In the genomic region with DNA sequence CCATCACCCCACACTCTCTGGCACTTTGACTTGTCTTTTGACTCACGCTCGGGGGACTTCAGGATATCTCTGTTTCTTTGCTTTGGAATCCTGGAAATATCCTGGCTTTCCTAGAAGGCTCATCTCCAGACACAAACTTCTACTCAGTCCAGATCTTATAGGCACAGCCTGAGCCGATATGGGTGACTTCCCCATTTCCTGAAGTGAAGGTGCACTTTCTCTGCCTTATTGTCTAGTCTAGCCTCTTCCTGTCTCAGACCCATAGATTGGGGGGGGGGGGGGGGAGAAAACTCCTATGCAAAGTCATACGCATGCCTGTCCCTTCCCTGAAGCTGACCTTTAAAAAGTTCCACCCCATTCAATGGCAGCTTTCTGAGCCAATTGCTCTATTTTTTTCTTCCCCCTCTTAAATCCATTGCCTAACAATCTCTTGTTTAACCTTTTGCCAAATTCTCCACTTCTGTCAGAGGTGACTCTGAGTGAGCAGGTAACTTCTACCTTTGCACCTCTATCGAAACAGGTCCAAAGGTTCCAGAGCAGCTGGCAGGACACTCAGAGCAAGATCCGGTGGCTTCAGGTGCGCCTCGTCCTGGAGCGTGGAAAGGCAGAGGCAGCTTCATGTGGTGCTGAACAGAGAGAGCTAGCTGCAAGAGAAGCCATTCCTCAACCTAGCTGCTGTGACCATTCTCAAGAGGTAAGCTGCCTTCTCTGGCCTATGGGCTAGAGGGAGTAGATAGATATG, we compare ENCODE assay signal across 8 mouse cellular contexts. TPM values are rescaled to one million over a fixed set of nuclear protein-coding genes. Genes with fewer than 3 reads are reported as not detected.
DNase-seq lines count a peak whose midpoint lies in the region; ATAC-seq lines count a peak whose summit lies in the region.

A gene (plus strand): TSS at position 556 of the 742 bp plus-strand sequence.

- no peak for ATAC-seq in midbrain, embryonic 13.5 days
- no peak for ATAC-seq in embryonic facial prominence, embryonic 14.5 days (ENCODE audit: low read depth)
- ATAC-seq in hindbrain, embryonic 13.5 days (ENCODE audit: low FRiP score), result no peak
- ATAC-seq in limb, embryonic 12.5 days (ENCODE audit: insufficient number of reproducible peaks, insufficient read depth, low FRiP score, low TSS enrichment, low read depth), result no peak
- no peak for ATAC-seq in stomach, embryonic 14.5 days (ENCODE audit: insufficient number of reproducible peaks, insufficient read depth, low FRiP score, low read depth)

- 95% methylated on average over 9 of the region's 9 CpGs for WGBS in midbrain, embryonic 10.5 days
- 96% methylated on average over 9 of the region's 9 CpGs for WGBS in midbrain, embryonic 13.5 days
- 90% methylated on average over 9 of the region's 9 CpGs for WGBS in embryonic facial prominence, embryonic 14.5 days
- WGBS in hindbrain, embryonic 13.5 days, result 97% methylated on average over 9 of the region's 9 CpGs
- 94% methylated on average over 9 of the region's 9 CpGs for WGBS in limb, embryonic 12.5 days
- 94% methylated on average over 9 of the region's 9 CpGs for WGBS in stomach, embryonic 14.5 days

- DNase-seq in midbrain, embryonic 10.5 days (ENCODE audit: low spot score), result no peak
- no peak for DNase-seq in embryonic facial prominence, embryonic 14.5 days (ENCODE audit: low spot score)
- no peak for DNase-seq in thymus, postnatal 4 days
- no peak for DNase-seq in thymus, postnatal 36 days

- H3K9ac ChIP-seq in midbrain, embryonic 13.5 days (replicated peaks), result no peak within 1 kb of the TSS
- H3K9ac ChIP-seq in embryonic facial prominence, embryonic 14.5 days (ENCODE audit: low read depth, low read length), result no peak within 1 kb of the TSS
- no peak within 1 kb of the TSS for H3K9ac ChIP-seq in hindbrain, embryonic 13.5 days
- no peak within 1 kb of the TSS for H3K9ac ChIP-seq in limb, embryonic 12.5 days (replicated peaks)
- H3K9ac ChIP-seq in stomach, embryonic 14.5 days (replicated peaks; ENCODE audit: low read depth, low read length), result no peak within 1 kb of the TSS

- no peak within 1 kb of the TSS for H3K4me2 ChIP-seq in midbrain, embryonic 13.5 days (replicated peaks)
- no peak within 1 kb of the TSS for H3K4me2 ChIP-seq in embryonic facial prominence, embryonic 14.5 days (ENCODE audit: low read depth, low read length)
- no peak within 1 kb of the TSS for H3K4me2 ChIP-seq in hindbrain, embryonic 13.5 days
- no peak within 1 kb of the TSS for H3K4me2 ChIP-seq in limb, embryonic 12.5 days
- H3K4me2 ChIP-seq in stomach, embryonic 14.5 days (replicated peaks; ENCODE audit: low read depth, low read length), result no peak within 1 kb of the TSS

- no peaks in the 10 kb centered on the region for H3K36me3 ChIP-seq in midbrain, embryonic 10.5 days
- H3K36me3 ChIP-seq in midbrain, embryonic 13.5 days, result no peaks in the 10 kb centered on the region
- H3K36me3 ChIP-seq in embryonic facial prominence, embryonic 14.5 days (ENCODE audit: control insufficient read depth, insufficient read depth, low read length), result no peaks in the 10 kb centered on the region
- no peaks in the 10 kb centered on the region for H3K36me3 ChIP-seq in hindbrain, embryonic 13.5 days
- H3K36me3 ChIP-seq in limb, embryonic 12.5 days, result no peaks in the 10 kb centered on the region
- no peaks in the 10 kb centered on the region for H3K36me3 ChIP-seq in stomach, embryonic 14.5 days (ENCODE audit: control insufficient read depth, insufficient read depth, low read length)

- no peak within 1 kb of the TSS for H3K27ac ChIP-seq in midbrain, embryonic 10.5 days (replicated peaks)
- H3K27ac ChIP-seq in midbrain, embryonic 13.5 days, result no peak within 1 kb of the TSS
- no peak within 1 kb of the TSS for H3K27ac ChIP-seq in embryonic facial prominence, embryonic 14.5 days (replicated peaks; ENCODE audit: low read depth, low read length)
- no peak within 1 kb of the TSS for H3K27ac ChIP-seq in hindbrain, embryonic 13.5 days
- no peak within 1 kb of the TSS for H3K27ac ChIP-seq in limb, embryonic 12.5 days
- no peak within 1 kb of the TSS for H3K27ac ChIP-seq in stomach, embryonic 14.5 days (ENCODE audit: low read length)

- no peaks in the 10 kb centered on the region; the same call in 1 of the 2 replicates for H3K27me3 ChIP-seq in midbrain, embryonic 10.5 days (ENCODE audit: low read depth, poor library complexity, severe bottlenecking)
- no peaks in the 10 kb centered on the region for H3K27me3 ChIP-seq in midbrain, embryonic 13.5 days
- H3K27me3 ChIP-seq in embryonic facial prominence, embryonic 14.5 days (replicated peaks; ENCODE audit: control insufficient read depth, insufficient read depth, low read length), result no peaks in the 10 kb centered on the region
- no peaks in the 10 kb centered on the region for H3K27me3 ChIP-seq in hindbrain, embryonic 13.5 days
- no peaks in the 10 kb centered on the region for H3K27me3 ChIP-seq in limb, embryonic 12.5 days
- no peaks in the 10 kb centered on the region for H3K27me3 ChIP-seq in stomach, embryonic 14.5 days (ENCODE audit: control insufficient read depth, insufficient read depth, low read length)

- no peak within 1 kb of the TSS for H3K4me3 ChIP-seq in midbrain, embryonic 10.5 days
- H3K4me3 ChIP-seq in midbrain, embryonic 13.5 days (replicated peaks), result no peak within 1 kb of the TSS
- no peak within 1 kb of the TSS for H3K4me3 ChIP-seq in embryonic facial prominence, embryonic 14.5 days (ENCODE audit: low read depth, low read length)
- H3K4me3 ChIP-seq in hindbrain, embryonic 13.5 days, result no peak within 1 kb of the TSS
- H3K4me3 ChIP-seq in limb, embryonic 12.5 days (replicated peaks), result no peak within 1 kb of the TSS
- H3K4me3 ChIP-seq in stomach, embryonic 14.5 days (ENCODE audit: low read depth, low read length), result no peak within 1 kb of the TSS

- H3K9me3 ChIP-seq in midbrain, embryonic 10.5 days (replicated peaks), result no peaks in the 10 kb centered on the region
- H3K9me3 ChIP-seq in midbrain, embryonic 13.5 days, result no peaks in the 10 kb centered on the region
- H3K9me3 ChIP-seq in embryonic facial prominence, embryonic 14.5 days (ENCODE audit: control insufficient read depth, low read length), result no peaks in the 10 kb centered on the region
- no peaks in the 10 kb centered on the region for H3K9me3 ChIP-seq in hindbrain, embryonic 13.5 days
- H3K9me3 ChIP-seq in limb, embryonic 12.5 days, result no peaks in the 10 kb centered on the region
- H3K9me3 ChIP-seq in stomach, embryonic 14.5 days (ENCODE audit: control insufficient read depth, low read depth, low read length), result no peaks in the 10 kb centered on the region

- H3K4me1 ChIP-seq in midbrain, embryonic 10.5 days, result peaks cover 26% of the 10 kb centered on the region
- H3K4me1 ChIP-seq in midbrain, embryonic 13.5 days (replicated peaks), result peaks cover 17% of the 10 kb centered on the region
- no peaks in the 10 kb centered on the region; the same call in 1 of the 2 replicates for H3K4me1 ChIP-seq in embryonic facial prominence, embryonic 14.5 days (ENCODE audit: control insufficient read depth, insufficient read depth, low read length)
- peaks cover 20% of the 10 kb centered on the region for H3K4me1 ChIP-seq in hindbrain, embryonic 13.5 days (replicated peaks)
- H3K4me1 ChIP-seq in limb, embryonic 12.5 days (replicated peaks), result peaks cover 8% of the 10 kb centered on the region; the same call in 1 of the 2 replicates
- H3K4me1 ChIP-seq in stomach, embryonic 14.5 days (ENCODE audit: control insufficient read depth, insufficient read depth, low read length), result peaks cover 4% of the 10 kb centered on the region; the same call in 1 of the 2 replicates

RNA-seq across cellular contexts. Expression of the gene that starts here (rescaled TPM):
- 18.5 and 18.9 TPM in 2 replicates for polyA plus RNA-seq in midbrain, embryonic 10.5 days (2016; fragmentation: Nextera tagmentation; extraction: Ambion mirVana)
- polyA plus RNA-seq in midbrain, embryonic 13.5 days (2015; fragmentation: Nextera tagmentation; extraction: Ambion mirVana), result 9.9 TPM in 2 replicates
- 31.0 and 36.4 TPM in 2 replicates for polyA plus RNA-seq in embryonic facial prominence, embryonic 14.5 days (2014; fragmentation: Nextera tagmentation; extraction: Ambion mirVana)
- polyA plus RNA-seq in hindbrain, embryonic 13.5 days (2015; fragmentation: Nextera tagmentation; extraction: Ambion mirVana), result 14.7 and 17.0 TPM in 2 replicates
- polyA plus RNA-seq in limb, embryonic 12.5 days (2016; fragmentation: Nextera tagmentation; extraction: Ambion mirVana), result 18.9 and 21.2 TPM in 2 replicates
- polyA plus RNA-seq in stomach, embryonic 14.5 days (2014; fragmentation: Nextera tagmentation; extraction: Ambion mirVana), result 58.7 and 62.9 TPM in 2 replicates
